Mouse (Mus musculus) ES-Bruce4 (cell line): ENCODE data around the gene Dnaaf3.

Experiments used
- CTCF ChIP-seq: IDR thresholded peaks from one replicate; pipeline ENCODE4 v1.8.1; 2011; ENCODE audit warnings: low read depth, low read length
- POLR2A ChIP-seq: IDR thresholded peaks from one replicate; pipeline ENCODE4 v1.8.1; 2011; ENCODE audit warnings: low read length; ENCODE audit not compliant: insufficient read depth

GRCm38 (mm10) chr7:4504646-4505435, 27.4 kb downstream of the Dnaaf3 start:
- TF ChIP-seq CTCF: no peak
- no peak for TF ChIP-seq POLR2A
